Mouse (Mus musculus): ENCODE measurements around the gene Vamp3. TPM values are rescaled to one million over a fixed set of nuclear protein-coding genes. Genes with fewer than 3 reads are reported as not detected.

Vamp3 gene
- total and polyA plus RNA-seq, 3 experiments, result 58.4 to 61.4 TPM; not detected in 1

GRCm38 (mm10) chr4:151073108-151073744, 15.5 kb upstream of the Vamp3 start:
- peak; percentile 64 for DNase-seq (ENCODE audit: low read depth, low spot score)
- Histone ChIP-seq H3K9ac (ENCODE audit: control insufficient read depth, low read depth, low read length, poor library complexity, severe bottlenecking) (no peak overlapping the region), H3K4me1 (ENCODE audit: control insufficient read depth in 1 of 2, insufficient read depth in 2 of 2, low read length in 2 of 2) (no peaks in the 10 kb centered on the region), H3K79me2 (ENCODE audit: control insufficient read depth, insufficient read depth, low read length, poor library complexity) (no peaks in the 10 kb centered on the region), H3K36me3 (ENCODE audit: control insufficient read depth in 1 of 2, insufficient read depth in 2 of 2, low read length in 2 of 2) (no peaks in the 10 kb centered on the region; a peak in 1 of 4 replicates), H3K4me3 (ENCODE audit: control insufficient read depth in 1 of 2, insufficient read depth in 1 of 2, low read depth in 2 of 2, low read length in 2 of 2) (no peak overlapping the region), H3K27ac (ENCODE audit: control insufficient read depth, low read depth, low read length) (no peak overlapping the region), H3K9me3 (replicated peaks; ENCODE audit: insufficient read depth, low read length) (no peaks in the 10 kb centered on the region), H3K27me3 (ENCODE audit: control insufficient read depth in 1 of 2, insufficient read depth in 2 of 2, low read length in 2 of 2) (no peaks in the 10 kb centered on the region)
- TF ChIP-seq GATA1 (IDR thresholded peaks at IDR 0.05; ENCODE audit: low read depth, low read length) (no peak), MYC (IDR thresholded peaks at IDR 0.05; ENCODE audit: low read depth, low read length) (no peak), MAX (IDR thresholded peaks at IDR 0.05; ENCODE audit: low read length) (no peak), ZNF384 (IDR thresholded peaks at IDR 0.05; ENCODE audit: low read depth, low read length) (no peak), ETS1 (IDR thresholded peaks at IDR 0.05; ENCODE audit: low read depth, low read length) (no peak), NELFE (IDR thresholded peaks at IDR 0.05; ENCODE audit: low read depth, low read length) (no peak), GABPA (IDR thresholded peaks at IDR 0.05; ENCODE audit: low read depth, low read length) (no peak), RCOR1 (IDR thresholded peaks at IDR 0.05; ENCODE audit: low read depth, low read length) (no peak), POLR2AphosphoS2 (IDR thresholded peaks at IDR 0.05; ENCODE audit: low read length) (no peak), MAZ (IDR thresholded peaks at IDR 0.05; ENCODE audit: low read depth, low read length) (no peak), HCFC1 (IDR thresholded peaks at IDR 0.05; ENCODE audit: low read depth, low read length) (no peak), ZC3H11A (IDR thresholded peaks at IDR 0.05; ENCODE audit: low read depth, low read length) (peak; percentile 63), ZMIZ1 (IDR thresholded peaks at IDR 0.05; ENCODE audit: low read depth, low read length) (no peak), POLR2A (IDR thresholded peaks at IDR 0.05; ENCODE audit: control insufficient read depth in 1 of 2, insufficient read depth in 1 of 2, low read depth in 1 of 2, low read length in 2 of 2, poor library complexity in 1 of 2) (no peak), RAD21 (IDR thresholded peaks at IDR 0.05; ENCODE audit: low read depth, low read length) (peak; percentile 75), CHD1 (IDR thresholded peaks at IDR 0.05; ENCODE audit: low read depth, low read length) (no peak), NRF1 (IDR thresholded peaks at IDR 0.05; ENCODE audit: insufficient read depth, low read depth, low read length, poor library complexity, severe bottlenecking) (no peak), BHLHE40 (IDR thresholded peaks at IDR 0.05; ENCODE audit: borderline replicate concordance, low read depth, low read length) (no peak), TAL1 (IDR thresholded peaks at IDR 0.05; ENCODE audit: low read length) (no peak), CTCF (IDR thresholded peaks at IDR 0.05 in 2 of 3, conservative IDR thresholded peaks at IDR 0.05 in 1 of 3; ENCODE audit: control insufficient read depth in 1 of 3, insufficient read depth in 1 of 3, low read depth in 2 of 3, low read length in 3 of 3, poor library complexity in 1 of 3, severe bottlenecking in 1 of 3) (peak; percentile 45 to 71 (median 52)), E2F4 (IDR thresholded peaks at IDR 0.05; ENCODE audit: borderline replicate concordance, low read depth, low read length) (no peak), SMC3 (IDR thresholded peaks at IDR 0.05; ENCODE audit: low read depth, low read length) (peak; percentile 64), TCF12 (IDR thresholded peaks at IDR 0.05; ENCODE audit: low read depth, low read length) (no peak), MAFK (IDR thresholded peaks at IDR 0.05; ENCODE audit: borderline replicate concordance, low read depth, low read length) (no peak), ELF1 (IDR thresholded peaks at IDR 0.05; ENCODE audit: low read depth, low read length) (no peak), POLR2AphosphoS5 (IDR thresholded peaks at IDR 0.05; ENCODE audit: borderline replicate concordance, low read depth, low read length) (no peak), USF2 (IDR thresholded peaks at IDR 0.05; ENCODE audit: borderline replicate concordance in 1 of 2, insufficient read depth in 1 of 2, low read depth in 1 of 2, low read length in 2 of 2) (no peak), CHD2 (IDR thresholded peaks at IDR 0.05; ENCODE audit: low read length) (no peak), SIN3A (IDR thresholded peaks at IDR 0.05; ENCODE audit: low read length) (no peak), TBP (IDR thresholded peaks at IDR 0.05; ENCODE audit: low read depth, low read length) (no peak)

All from MEL (cell line).